Mouse (Mus musculus): ENCODE results near the gene Chrna4.

DNA sequence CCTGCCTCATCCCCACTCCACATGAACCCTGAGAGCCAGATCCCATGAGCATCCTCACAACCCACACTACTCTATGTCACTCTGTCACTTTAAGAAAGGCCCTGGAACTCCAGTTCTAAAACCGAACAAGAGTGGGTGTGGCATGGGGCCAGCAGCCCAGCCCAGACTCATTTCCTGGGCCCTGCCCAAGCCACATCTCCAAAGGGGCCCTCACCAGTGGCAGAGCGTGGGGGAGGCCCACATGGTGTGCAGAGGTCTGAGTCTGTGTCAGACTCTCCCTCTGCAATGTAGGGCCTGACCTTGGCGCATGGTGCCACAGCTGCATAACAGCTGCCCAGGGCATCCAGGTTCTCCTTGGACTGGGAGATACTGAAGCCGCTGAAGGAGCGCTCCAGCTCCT, 37.5 kb upstream of the Chrna4 start:
- no peak for TF ChIP-seq POLR2AphosphoS2 (IDR thresholded peaks at IDR 0.05; ENCODE audit: insufficient read length, low read depth)
- TF ChIP-seq POLR2A (IDR thresholded peaks at IDR 0.05; ENCODE audit: insufficient read length, low read depth) = no peak
- TF ChIP-seq E2F4 (IDR thresholded peaks at IDR 0.05; ENCODE audit: insufficient read depth) = no peak
- TF ChIP-seq REST (IDR thresholded peaks at IDR 0.05; ENCODE audit: insufficient read depth, insufficient read length) = no peak
- TF ChIP-seq TCF12 (IDR thresholded peaks at IDR 0.05; ENCODE audit: insufficient read depth, poor library complexity, severe bottlenecking) = no peak
- no peak for TF ChIP-seq USF1 (IDR thresholded peaks at IDR 0.05; ENCODE audit: low read depth)
- TF ChIP-seq MYOD1 (IDR thresholded peaks at IDR 0.05; ENCODE audit: control insufficient read depth in 1 of 3, insufficient read length in 2 of 3, low read depth in 2 of 3) = no peak
- TF ChIP-seq MYOG (IDR thresholded peaks at IDR 0.05; ENCODE audit: control insufficient read depth in 1 of 3, insufficient read depth in 1 of 3, insufficient read length in 2 of 3, low read depth in 2 of 3) = no peak
- TF ChIP-seq CEBPB (IDR thresholded peaks at IDR 0.05; ENCODE audit: insufficient read depth, poor library complexity, severe bottlenecking) = no peak
